Mouse (Mus musculus) heart, embryonic 10.5 days (tissue): ENCODE measurements at regions not wholly inside any gene's neighbourhood (a gene's known extent, or its start where the extent isn't known, plus 50 kb on each side); places are given as distances from the start of the nearest gene placed in this dataset.

Source experiments
- DNase-seq: peaks from one replicate; pipeline ENCODE4 v3.0.0-alpha.2; 2017; ENCODE audit warnings: low spot score
- H3K27ac ChIP-seq: fragments of 300-500 bp; sonication (generic); 2 replicates; pipeline ENCODE4 v1.5.1; 2016; ENCODE audit warnings: mild to moderate bottlenecking
- H3K27me3 ChIP-seq: fragments of 300-500 bp; sonication (generic); 2 replicates; pipeline ENCODE4 v1.6.1; 2016; ENCODE audit warnings: mild to moderate bottlenecking; ENCODE audit not compliant: poor library complexity, insufficient read depth, severe bottlenecking
- H3K36me3 ChIP-seq: fragments of 300-500 bp; sonication (generic); 2 replicates; pipeline ENCODE4 v1.6.1; 2016; ENCODE audit warnings: mild to moderate bottlenecking, moderate library complexity
- H3K4me1 ChIP-seq: fragments of 300-500 bp; sonication (generic); 2 replicates; pipeline ENCODE4 v1.6.1; 2016; ENCODE audit warnings: mild to moderate bottlenecking
- H3K4me3 ChIP-seq: fragments of 300-500 bp; sonication (generic); 2 replicates; pipeline ENCODE4 v1.5.1; 2016; ENCODE audit warnings: mild to moderate bottlenecking, moderate library complexity
- H3K9me3 ChIP-seq: fragments of 300-500 bp; sonication (generic); 2 replicates; pipeline ENCODE4 v1.6.1; 2016; ENCODE audit warnings: mild to moderate bottlenecking, moderate library complexity
- WGBS: fragments of 180-500 bp; shearing (Covaris S2); methylation state at CpG from one replicate; pipeline ENCODE4 v1.1.7; 2016; 5-methylcytosine and 5-hydroxymethylcytosine counted together

- 81% methylated on average over 2 of the region's 2 CpGs for WGBS
- no peak overlapping the region for H3K4me3 ChIP-seq
- no peak for DNase-seq
- no peaks in the 10 kb centered on the region for H3K36me3 ChIP-seq
- no peak overlapping the region for H3K27ac ChIP-seq
- no peaks in the 10 kb centered on the region for H3K27me3 ChIP-seq
- H3K9me3 ChIP-seq = no peaks in the 10 kb centered on the region
- no peaks in the 10 kb centered on the region for H3K4me1 ChIP-seq
Measured at GRCm38 (mm10) chr9:80961818-80962217, 496.5 kb upstream of the Impg1 start.

DNA sequence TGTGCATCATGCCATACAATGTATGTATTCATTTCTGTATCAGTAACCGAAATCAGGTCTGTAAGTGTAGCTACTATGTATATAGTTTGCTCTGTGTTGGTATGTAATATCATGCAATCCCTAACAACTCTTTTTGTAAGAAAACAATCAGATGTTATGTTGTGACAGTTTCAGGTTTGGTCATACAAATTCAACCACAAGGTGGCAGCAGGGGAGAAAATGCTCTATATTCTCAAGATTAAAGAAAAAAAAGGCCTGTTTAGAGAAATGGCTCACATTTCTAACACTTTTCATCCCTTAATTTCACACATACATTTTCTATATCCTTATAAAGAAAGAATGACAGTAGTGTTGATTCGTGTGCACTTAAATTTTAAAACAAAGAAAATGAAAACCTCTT is 477.7 kb upstream of the Impg1 start:
- Histone ChIP-seq H3K4me3 (no peak overlapping the region), H3K36me3 (no peaks in the 10 kb centered on the region), H3K4me1 (0 out of 2 replicates have a peak, but pooled peaks cover 4% of the 10 kb centered on the region), H3K9me3 (no peaks in the 10 kb centered on the region), H3K27me3 (no peaks in the 10 kb centered on the region), H3K27ac (no peak overlapping the region)
- WGBS = 62% methylated on average over 2 of the region's 2 CpGs
- DNase-seq = no peak

DNA sequence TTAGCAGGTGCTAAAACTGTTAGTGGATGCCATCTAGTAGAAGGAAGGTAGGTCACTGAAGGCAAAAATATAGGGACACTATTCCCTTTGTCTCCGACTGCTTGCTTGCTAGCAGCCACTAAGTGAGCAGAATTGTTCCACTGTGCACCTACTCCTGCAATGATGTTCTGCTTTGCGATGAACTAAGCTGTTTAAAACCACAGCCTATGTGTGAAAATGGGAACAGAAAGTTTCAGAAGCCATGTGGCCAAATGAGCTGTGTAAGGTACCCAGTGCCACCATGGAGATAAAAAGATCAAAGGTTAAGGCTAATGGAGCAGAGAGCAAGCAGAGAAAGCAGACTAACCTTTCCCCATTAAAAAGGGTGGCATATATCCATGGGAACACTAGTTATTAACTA is 476.1 kb upstream of the Impg1 start:
- Histone ChIP-seq H3K36me3 (no peaks in the 10 kb centered on the region), H3K27ac (no peak overlapping the region), H3K4me1 (0 out of 2 replicates have a peak, but pooled peaks cover 4% of the 10 kb centered on the region), H3K9me3 (no peaks in the 10 kb centered on the region), H3K27me3 (no peaks in the 10 kb centered on the region), H3K4me3 (no peak overlapping the region)
- DNase-seq = no peak
- 73% methylated on average over 2 of the region's 2 CpGs for WGBS

- H3K36me3 ChIP-seq = no peaks in the 10 kb centered on the region
- H3K4me1 ChIP-seq = 0 out of 2 replicates have a peak, but pooled peaks cover 4% of the 10 kb centered on the region
- H3K27me3 ChIP-seq = no peaks in the 10 kb centered on the region
- no peak overlapping the region for H3K4me3 ChIP-seq
- H3K27ac ChIP-seq = no peak overlapping the region
- no peak for DNase-seq
- H3K9me3 ChIP-seq = no peaks in the 10 kb centered on the region
Measured at GRCm38 (mm10) chr9:80938238-80938637, 473.0 kb upstream of the Impg1 start.

- no peaks in the 10 kb centered on the region for H3K27me3 ChIP-seq
- no peaks in the 10 kb centered on the region for H3K36me3 ChIP-seq
- no peak for DNase-seq
- 75% methylated on average over 2 of the region's 2 CpGs for WGBS
- no peaks in the 10 kb centered on the region for H3K9me3 ChIP-seq
- no peaks in the 10 kb centered on the region for H3K4me1 ChIP-seq
- H3K27ac ChIP-seq = no peak overlapping the region
- no peak overlapping the region for H3K4me3 ChIP-seq
Measured at GRCm38 (mm10) chr9:80930628-80931027, 465.3 kb upstream of the Impg1 start.

DNA sequence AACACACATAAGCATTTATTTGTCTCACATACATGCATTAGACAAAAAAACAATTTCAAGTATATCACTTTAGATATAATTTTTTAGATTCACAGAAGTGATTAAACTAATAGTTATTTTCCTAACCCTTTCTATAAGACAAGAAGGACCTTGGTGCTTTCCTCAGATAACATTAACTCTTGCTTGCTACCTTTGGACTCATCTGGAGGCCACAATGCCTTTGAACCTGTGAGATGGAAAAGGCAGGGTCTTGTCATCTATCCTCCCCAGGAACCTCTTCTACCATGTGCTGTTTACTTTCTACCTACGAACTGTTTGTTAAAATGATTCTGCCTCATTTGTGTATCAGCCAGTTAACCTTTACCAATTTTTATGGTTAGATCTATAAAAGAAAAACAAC is 455.0 kb upstream of the Impg1 start:
- WGBS = 79% methylated on average over 1 of the region's 1 CpGs
- no peaks in the 10 kb centered on the region for H3K4me1 ChIP-seq
- H3K27ac ChIP-seq = no peak overlapping the region
- H3K9me3 ChIP-seq = no peaks in the 10 kb centered on the region
- no peaks in the 10 kb centered on the region for H3K27me3 ChIP-seq
- no peaks in the 10 kb centered on the region for H3K36me3 ChIP-seq
- no peak for DNase-seq
- H3K4me3 ChIP-seq = no peak overlapping the region

DNA sequence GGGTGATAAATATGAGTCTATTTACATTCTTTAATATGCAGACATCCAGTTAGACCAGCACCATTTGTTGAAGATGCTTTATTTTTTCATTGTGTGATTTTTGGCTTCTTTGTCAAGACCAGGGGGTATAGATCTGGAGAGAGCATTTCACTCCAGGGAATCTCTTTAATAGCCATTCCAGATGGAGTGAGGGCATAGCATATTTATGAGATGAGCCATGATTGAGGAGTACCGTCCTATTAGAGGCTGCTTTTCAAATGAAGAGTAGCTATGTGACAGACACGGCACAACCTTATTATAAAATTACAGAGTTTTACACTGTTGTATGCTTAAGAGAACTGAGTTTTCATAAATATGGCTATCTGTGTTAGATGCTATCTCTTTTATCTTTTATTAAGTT is 448.6 kb upstream of the Impg1 start:
- 82% methylated on average over 2 of the region's 2 CpGs for WGBS
- no peak overlapping the region for H3K4me3 ChIP-seq
- no peaks in the 10 kb centered on the region for H3K36me3 ChIP-seq
- no peak overlapping the region for H3K27ac ChIP-seq
- H3K27me3 ChIP-seq = no peaks in the 10 kb centered on the region
- no peaks in the 10 kb centered on the region for H3K4me1 ChIP-seq
- DNase-seq = no peak
- H3K9me3 ChIP-seq = no peaks in the 10 kb centered on the region

DNA sequence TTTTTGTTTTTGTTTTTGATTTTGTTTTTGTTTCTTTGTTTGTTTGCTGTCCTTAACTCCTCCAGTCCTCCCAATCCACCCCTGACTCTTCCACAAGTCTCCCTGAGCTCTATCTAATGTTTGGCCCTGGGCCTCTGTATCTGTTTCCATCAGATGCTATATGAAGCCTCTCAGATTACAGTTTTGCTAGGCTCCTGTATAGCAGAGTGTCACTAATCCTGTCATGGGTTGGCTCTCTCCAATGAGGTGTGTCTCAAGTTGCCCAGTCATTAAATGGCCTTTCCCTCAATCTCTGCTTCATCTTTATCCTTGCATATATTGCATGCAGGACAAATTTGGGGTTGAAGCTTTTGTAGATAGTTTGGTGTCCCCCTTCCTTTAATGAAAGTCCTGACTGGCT is 446.9 kb upstream of the Impg1 start:
- no peaks in the 10 kb centered on the region for H3K4me1 ChIP-seq
- H3K27me3 ChIP-seq = no peaks in the 10 kb centered on the region
- H3K27ac ChIP-seq = no peak overlapping the region
- DNase-seq = no peak
- H3K36me3 ChIP-seq = no peaks in the 10 kb centered on the region
- no peak overlapping the region for H3K4me3 ChIP-seq
- no peaks in the 10 kb centered on the region for H3K9me3 ChIP-seq

DNA sequence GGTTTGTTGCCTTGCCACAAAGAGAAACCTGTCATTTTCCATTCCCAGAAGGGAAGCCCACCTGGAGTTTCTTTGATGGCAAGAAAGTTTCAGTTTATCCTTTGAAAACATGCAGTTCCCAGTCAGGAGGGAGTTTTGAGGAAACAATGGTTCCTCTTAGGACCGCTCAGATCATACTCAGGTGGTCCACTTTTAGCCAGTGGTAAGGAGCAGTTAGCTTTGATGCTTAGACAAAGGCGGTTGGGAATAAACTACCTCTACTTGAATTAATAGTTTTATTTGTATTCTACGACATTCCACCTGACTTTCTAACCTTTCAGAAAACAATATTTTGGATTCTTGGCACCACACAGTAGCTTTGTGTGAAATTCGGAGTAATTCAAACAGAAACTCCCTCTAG is 401.5 kb upstream of the Impg1 start:
- Histone ChIP-seq H3K4me1 (no peaks in the 10 kb centered on the region), H3K36me3 (no peaks in the 10 kb centered on the region), H3K4me3 (no peak overlapping the region), H3K9me3 (no peaks in the 10 kb centered on the region), H3K27ac (no peak overlapping the region), H3K27me3 (no peaks in the 10 kb centered on the region)
- WGBS = 86% methylated on average over 4 of the region's 4 CpGs
- no peak for DNase-seq

GRCm38 (mm10) chr9:80858998-80859397 is 393.7 kb upstream of the Impg1 start:
- 64% methylated on average over 2 of the region's 2 CpGs for WGBS
- no peak for DNase-seq
- no peaks in the 10 kb centered on the region for H3K36me3 ChIP-seq
- no peak overlapping the region for H3K27ac ChIP-seq
- H3K4me1 ChIP-seq = no peaks in the 10 kb centered on the region
- H3K4me3 ChIP-seq = no peak overlapping the region
- H3K27me3 ChIP-seq = no peaks in the 10 kb centered on the region
- no peaks in the 10 kb centered on the region for H3K9me3 ChIP-seq

GRCm38 (mm10) chr9:80848190-80848589 is 382.9 kb upstream of the Impg1 start:
- Histone ChIP-seq H3K36me3 (no peaks in the 10 kb centered on the region), H3K4me3 (no peak overlapping the region), H3K27me3 (no peaks in the 10 kb centered on the region), H3K9me3 (no peaks in the 10 kb centered on the region), H3K27ac (no peak overlapping the region), H3K4me1 (no peaks in the 10 kb centered on the region)
- no peak for DNase-seq
- 54% methylated on average over 3 of the region's 3 CpGs for WGBS

- WGBS = 85% methylated on average over 2 of the region's 2 CpGs
- Histone ChIP-seq H3K27me3 (no peaks in the 10 kb centered on the region), H3K9me3 (no peaks in the 10 kb centered on the region), H3K36me3 (no peaks in the 10 kb centered on the region), H3K4me1 (no peaks in the 10 kb centered on the region), H3K4me3 (no peak overlapping the region), H3K27ac (no peak overlapping the region)
- DNase-seq = no peak
Measured at GRCm38 (mm10) chr9:80832808-80833207, 367.5 kb upstream of the Impg1 start.

DNA sequence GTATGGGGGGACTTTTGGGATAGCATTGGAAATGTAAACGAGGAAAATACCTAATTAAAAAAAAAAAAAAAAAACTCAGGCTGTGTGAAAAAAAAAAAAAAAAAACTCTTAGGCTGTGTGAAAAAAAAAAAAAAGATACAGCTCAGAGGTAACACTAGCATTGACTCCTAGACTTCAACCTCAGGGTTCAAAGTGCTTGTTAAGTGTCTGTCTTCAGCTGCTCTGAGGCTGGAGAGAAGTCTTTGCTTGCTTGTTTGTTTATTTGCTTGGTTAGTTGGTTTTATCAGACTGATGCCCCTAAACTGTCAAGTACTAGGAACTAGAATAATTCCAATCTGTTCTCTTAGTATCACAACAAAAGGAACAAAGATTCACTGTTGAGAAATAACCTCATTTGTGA is 360.1 kb upstream of the Impg1 start:
- no peaks in the 10 kb centered on the region for H3K9me3 ChIP-seq
- H3K4me1 ChIP-seq = no peaks in the 10 kb centered on the region
- no peak overlapping the region for H3K27ac ChIP-seq
- no peak overlapping the region for H3K4me3 ChIP-seq
- DNase-seq = no peak
- H3K36me3 ChIP-seq = no peaks in the 10 kb centered on the region
- WGBS = 61% methylated on average over 1 of the region's 1 CpGs
- no peaks in the 10 kb centered on the region for H3K27me3 ChIP-seq

- Histone ChIP-seq H3K4me1 (no peaks in the 10 kb centered on the region), H3K36me3 (no peaks in the 10 kb centered on the region), H3K27me3 (no peaks in the 10 kb centered on the region), H3K4me3 (no peak overlapping the region), H3K9me3 (no peaks in the 10 kb centered on the region), H3K27ac (no peak overlapping the region)
- DNase-seq = no peak
- WGBS = 86% methylated on average over 3 of the region's 3 CpGs
Measured at GRCm38 (mm10) chr9:80820066-80820465, 354.8 kb upstream of the Impg1 start.
